Comparison of ENCODE assay signal across 18 mouse cellular contexts in the genomic region with DNA sequence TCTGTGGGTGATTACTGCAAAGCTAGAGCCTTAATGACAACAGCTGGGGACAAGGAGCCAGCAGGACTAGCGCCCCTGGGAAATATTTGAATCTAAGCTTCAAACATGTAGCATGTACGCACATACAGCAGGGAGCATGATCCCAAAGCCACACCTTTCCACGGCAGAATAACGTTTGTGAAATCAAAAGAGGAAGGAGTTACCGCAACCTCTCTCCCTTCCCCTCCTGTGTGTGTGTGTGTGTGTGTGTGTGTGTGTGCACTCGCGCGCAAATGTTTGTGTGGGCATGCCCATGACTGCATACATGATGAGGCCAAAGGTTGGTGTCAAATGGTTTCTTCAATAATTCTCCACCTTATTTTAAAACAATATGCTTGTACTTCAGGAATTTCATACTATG.
"Had no signal": no experiment of that assay in that cellular context is flagged by ENCODE, and none has a peak within 500 bp of the region (broad histone marks: within the 10 kb centered on the region; RNA-seq: fewer than 3 reads in every experiment).

No protein-coding gene starts in this region.

- H3K27ac ChIP-seq: intestine, embryonic 15.5 days; left cerebral cortex, adult 2 months; liver, embryonic 13.5 days; midbrain, embryonic 12.5 days; midbrain, embryonic 15.5 days; neural tube, embryonic 12.5 days; neural tube, embryonic 15.5 days had no signal

- H3K9ac ChIP-seq: intestine, embryonic 15.5 days; liver, embryonic 13.5 days; midbrain, embryonic 12.5 days; midbrain, embryonic 15.5 days; neural tube, embryonic 12.5 days; neural tube, embryonic 15.5 days had no signal

- H3K36me3 ChIP-seq: intestine, embryonic 15.5 days; liver, embryonic 13.5 days; midbrain, embryonic 12.5 days; midbrain, embryonic 15.5 days; neural tube, embryonic 12.5 days; neural tube, embryonic 15.5 days had no signal

- H3K27me3 ChIP-seq: intestine, embryonic 15.5 days; liver, embryonic 13.5 days; midbrain, embryonic 12.5 days; midbrain, embryonic 15.5 days; neural tube, embryonic 12.5 days; neural tube, embryonic 15.5 days had no signal

- H3K4me1 ChIP-seq: intestine, embryonic 15.5 days; liver, embryonic 13.5 days; midbrain, embryonic 12.5 days; midbrain, embryonic 15.5 days; neural tube, embryonic 12.5 days; neural tube, embryonic 15.5 days had no signal

- H3K9me3 ChIP-seq: intestine, embryonic 15.5 days; liver, embryonic 13.5 days; midbrain, embryonic 12.5 days; midbrain, embryonic 15.5 days; neural tube, embryonic 12.5 days; neural tube, embryonic 15.5 days had no signal

- H3K4me3 ChIP-seq: intestine, embryonic 15.5 days; left cerebral cortex, adult 2 months; liver, embryonic 13.5 days; midbrain, embryonic 12.5 days; midbrain, embryonic 15.5 days; neural tube, embryonic 12.5 days; neural tube, embryonic 15.5 days had no signal

- DNase-seq: kidney, adult 11 months; kidney, adult 9 months; layer of hippocampus, postnatal 36 days; liver, embryonic 13.5 days; lung, adult 2 months; lung, postnatal 14 days; right cerebral cortex, adult 18-20 months; right cerebral cortex, postnatal 14 days; right cerebral cortex, postnatal 4 days; thymus, adult 2 months; thymus, postnatal 14 days; thymus, postnatal 4 days had no signal

- ATAC-seq: intestine, embryonic 15.5 days; midbrain, embryonic 15.5 days had no signal

- H3K4me2 ChIP-seq: intestine, embryonic 15.5 days; liver, embryonic 13.5 days; midbrain, embryonic 12.5 days; midbrain, embryonic 15.5 days; neural tube, embryonic 12.5 days; neural tube, embryonic 15.5 days had no signal
